Mouse (Mus musculus): ENCODE results near the gene Mme.

Mme gene

DNA sequence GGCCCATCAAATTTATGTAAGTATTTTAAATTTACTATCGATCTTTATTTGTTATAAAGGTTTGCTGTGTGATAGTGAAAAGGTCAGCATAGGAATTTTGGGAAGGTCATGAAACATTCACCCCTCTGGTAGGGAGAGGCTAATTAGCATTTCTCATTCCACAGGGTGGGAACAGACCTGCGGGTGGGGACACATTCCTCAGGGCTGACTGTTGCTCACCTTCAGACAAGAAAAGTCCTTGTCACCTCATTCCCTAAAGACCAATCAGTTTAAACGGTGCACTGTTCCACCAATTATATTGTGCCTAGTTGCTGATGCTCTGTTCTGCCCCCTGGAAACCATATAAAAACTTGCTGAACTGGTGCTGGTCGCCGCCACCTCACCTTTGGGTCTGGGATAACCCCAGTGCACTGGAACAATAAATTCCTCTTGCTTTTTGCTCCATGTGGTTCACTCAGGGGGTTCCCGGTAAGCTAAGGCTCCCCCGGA lies at the start of gene Mme:
Gene Mme (plus strand): TSS at position 439 of the 489 bp plus-strand sequence.
- DNase-seq (ENCODE audit: low read depth, low spot score) = no peak

DNA sequence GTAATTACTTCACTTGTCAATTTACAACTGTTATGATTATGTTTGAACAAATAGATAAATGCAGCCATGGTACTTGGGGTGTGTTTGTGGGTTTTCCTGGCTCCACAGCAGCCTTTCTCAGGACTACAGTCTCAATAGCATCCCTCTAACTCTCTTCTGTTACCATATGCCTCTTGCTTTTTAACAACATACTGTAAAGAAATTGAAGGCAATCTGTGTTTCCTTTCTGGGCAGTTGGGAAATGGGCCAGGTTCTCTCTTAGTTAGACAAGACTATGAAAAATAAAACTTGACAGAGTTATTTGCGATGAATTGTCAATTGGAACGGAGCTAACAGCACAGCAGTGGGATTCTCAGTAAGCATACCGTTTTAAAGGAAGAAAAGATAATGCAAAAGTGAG lies 44.8 kb upstream of the Mme start:
- DNase-seq (ENCODE audit: low read depth, low spot score) = no peak

DNA sequence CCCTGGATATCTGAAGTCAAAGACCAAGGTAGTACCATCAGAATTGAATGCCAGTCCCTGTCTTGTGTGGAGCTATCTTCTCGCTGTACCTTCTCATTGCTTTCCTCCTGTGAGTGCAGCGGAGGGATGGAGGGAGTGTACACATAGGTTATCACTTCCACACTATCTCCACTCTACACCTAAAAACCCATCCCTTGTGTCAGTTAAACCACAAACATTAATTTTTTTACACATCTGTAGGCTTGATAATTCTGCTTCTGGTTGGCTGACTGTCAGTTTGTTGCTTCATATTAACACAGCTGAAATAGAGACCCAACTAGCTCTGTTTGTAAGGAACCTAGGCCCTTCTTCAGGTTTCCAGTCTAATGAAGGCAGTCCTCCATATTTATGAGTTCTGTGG lies 43.3 kb upstream of the Mme start:
- no peak for DNase-seq (ENCODE audit: low read depth, low spot score)

DNA sequence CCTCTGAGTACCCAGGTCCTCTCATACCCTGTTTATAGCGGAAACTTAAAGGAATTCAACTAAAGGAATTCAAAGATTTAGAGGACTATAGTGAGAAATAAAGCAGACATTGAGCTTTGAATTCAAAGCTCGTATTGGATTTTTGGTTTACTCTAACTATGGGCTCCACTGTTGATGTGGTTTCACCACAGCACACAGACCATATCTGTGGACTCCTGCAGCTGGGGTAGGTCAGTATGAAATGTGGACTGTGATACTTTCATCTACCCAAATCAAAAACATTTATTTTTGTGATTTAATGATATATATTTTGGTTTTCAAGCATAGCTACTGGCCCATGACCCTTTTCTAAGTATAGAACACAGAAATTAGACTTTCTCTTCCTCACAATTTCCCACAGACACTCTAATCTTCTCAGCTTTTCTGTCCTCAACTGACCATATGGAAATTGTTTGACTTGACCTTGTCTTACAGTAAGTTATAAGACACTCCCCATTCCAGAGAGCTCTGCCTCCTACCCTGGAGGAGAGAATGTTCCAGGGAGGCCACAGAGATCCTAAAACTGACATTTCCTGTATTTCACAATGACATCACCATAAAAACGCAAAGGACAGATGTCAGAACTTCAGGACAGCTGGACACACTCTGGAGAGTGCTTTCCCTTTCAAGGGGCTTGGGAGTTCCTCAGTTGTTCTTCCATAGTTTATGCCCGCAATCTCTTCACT lies 19.3 kb upstream of the Mme start:
- DNase-seq (ENCODE audit: low read depth, low spot score) = no peak

DNA sequence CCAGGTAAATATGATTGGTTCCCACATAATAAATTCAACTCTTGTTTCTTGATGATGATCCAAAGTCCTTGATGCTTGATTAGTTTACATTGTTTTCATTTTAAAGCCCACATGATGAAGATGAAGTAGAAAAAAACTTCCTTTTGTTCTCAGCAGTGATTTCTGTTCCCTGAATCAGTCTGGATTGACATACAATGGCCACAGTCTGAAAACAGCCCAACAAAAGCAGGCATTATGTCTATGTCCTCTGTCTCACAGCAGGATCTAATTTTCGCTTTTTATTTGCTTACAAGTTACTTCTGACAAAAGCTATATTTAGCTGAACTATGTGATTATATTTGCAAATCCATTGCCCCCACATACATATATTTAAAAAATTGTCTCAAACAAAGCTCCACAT lies 17.7 kb upstream of the Mme start:
- no peak for DNase-seq (ENCODE audit: low read depth, low spot score)

DNA sequence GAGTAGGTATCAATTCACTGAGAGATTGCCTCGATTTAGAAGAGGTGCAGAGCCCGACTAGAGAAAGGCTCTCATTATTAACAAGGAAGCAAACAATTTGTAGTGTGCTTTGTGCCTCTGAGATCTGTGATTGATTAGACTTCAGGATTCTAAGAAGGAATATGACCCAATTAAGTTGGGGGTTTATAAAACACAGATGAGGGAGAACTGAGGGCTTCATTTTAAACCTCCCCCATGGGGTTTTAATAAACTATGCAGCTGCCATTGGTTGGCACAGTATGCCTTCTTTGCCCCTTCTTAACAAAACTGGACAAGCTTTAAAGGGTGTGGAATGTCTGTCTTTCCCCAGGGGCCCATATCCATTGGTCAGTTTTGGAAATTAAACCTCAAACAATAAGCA lies 5.4 kb upstream of the Mme start:
- no peak for DNase-seq (ENCODE audit: low read depth, low spot score)

DNA sequence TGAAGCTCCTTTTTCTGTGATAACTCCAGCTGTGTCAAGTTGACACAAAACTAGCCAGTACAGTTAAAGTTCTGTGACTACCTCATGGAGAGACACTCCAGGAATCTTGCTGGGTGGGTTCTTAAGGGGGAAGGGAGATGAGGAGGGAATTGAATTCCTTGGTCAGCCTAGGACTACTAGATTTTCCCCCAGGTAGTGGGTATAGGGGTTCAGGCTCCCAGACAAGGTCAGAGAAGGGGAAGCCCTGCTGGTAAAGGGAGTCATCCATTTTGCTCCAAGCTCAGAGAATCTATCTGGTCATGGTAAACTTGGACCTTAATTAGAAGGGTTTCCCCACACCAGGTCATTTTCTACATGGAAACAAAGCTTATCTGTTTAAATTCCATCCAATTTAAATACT lies 2.4 kb downstream of the Mme start:
- no peak for DNase-seq (ENCODE audit: low read depth, low spot score)

DNA sequence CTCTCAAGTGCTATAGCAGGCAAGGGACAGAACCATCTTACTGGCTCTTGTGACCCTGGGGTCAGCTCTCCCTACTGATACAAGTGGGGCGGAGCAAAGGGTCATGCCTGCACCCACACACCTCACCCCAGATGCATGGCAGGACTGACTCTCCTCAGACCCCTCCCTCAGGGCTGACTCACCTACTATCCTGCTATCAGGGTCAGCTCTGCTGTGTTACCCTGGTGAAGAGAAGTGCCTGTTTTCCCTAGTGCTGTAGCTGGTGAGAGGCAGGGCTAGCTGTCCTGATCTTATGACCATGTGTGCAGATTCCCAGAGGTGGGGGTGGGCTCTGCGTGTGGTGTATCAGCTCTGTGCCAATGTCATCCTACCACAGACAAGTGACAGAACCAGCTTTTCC lies 30.8 kb downstream of the Mme start:
- DNase-seq (ENCODE audit: low read depth, low spot score) = no peak

DNA sequence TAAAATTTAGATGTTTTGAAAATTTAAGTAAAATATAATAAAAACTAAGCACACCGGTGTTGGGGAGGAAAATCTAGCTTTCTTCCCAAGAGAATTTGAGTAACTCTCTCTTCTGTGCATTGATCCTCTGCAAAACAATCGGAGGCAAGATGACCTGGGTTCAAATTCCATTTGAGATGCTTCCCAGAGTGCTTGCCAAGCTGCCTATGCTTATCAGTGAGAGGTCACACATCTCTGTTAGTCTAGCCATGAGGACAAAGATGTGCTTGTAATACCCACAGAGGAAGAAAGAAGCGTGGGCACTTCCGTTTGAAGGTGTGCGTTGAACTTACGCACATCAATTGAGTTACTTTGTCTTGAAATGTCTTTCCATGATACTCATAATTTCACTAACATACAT lies 53.0 kb downstream of the Mme start:
- no peak for DNase-seq (ENCODE audit: low read depth, low spot score)

DNA sequence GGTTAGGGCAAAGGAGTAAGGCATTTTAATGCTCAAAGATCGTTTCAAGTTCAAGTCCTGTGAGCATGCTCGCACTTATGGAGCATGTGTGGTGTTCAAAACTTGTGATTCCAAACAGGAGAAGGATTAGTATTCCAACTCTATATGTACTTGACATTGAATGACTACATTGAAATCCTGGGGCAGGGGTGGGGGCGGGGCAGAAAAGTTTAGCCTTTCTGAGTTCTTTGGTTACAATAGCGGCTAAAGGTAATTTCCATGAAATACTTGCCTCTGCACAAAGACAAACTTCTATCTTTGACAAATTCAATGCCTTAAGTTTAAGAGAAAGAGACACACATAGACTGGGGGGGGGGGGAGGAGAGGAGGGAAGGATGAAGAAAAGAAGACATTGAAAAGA lies 53.5 kb downstream of the Mme start:
- DNase-seq (ENCODE audit: low read depth, low spot score) = no peak

DNA sequence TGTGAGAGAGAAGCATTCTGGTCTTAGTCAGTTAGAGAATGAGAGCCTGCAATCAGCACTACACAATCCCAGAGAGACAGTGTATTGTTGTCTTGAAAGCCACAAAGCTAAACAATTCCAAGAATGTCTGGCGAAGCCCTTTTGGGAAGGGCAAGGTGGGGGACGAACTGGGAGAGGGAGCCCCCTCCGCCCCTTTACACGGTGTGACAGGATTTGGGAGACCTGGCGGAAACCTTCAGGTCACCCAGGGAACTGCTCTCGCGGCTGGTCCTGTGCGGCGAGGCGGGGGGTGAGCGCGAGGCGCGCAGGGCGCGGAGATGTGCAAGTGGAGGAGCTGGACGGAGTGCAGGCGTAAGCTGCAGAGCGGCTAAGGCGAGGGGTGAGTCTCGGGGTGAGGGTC lies 53.9 kb downstream of the Mme start:
- DNase-seq (ENCODE audit: low read depth, low spot score) = no peak

DNA sequence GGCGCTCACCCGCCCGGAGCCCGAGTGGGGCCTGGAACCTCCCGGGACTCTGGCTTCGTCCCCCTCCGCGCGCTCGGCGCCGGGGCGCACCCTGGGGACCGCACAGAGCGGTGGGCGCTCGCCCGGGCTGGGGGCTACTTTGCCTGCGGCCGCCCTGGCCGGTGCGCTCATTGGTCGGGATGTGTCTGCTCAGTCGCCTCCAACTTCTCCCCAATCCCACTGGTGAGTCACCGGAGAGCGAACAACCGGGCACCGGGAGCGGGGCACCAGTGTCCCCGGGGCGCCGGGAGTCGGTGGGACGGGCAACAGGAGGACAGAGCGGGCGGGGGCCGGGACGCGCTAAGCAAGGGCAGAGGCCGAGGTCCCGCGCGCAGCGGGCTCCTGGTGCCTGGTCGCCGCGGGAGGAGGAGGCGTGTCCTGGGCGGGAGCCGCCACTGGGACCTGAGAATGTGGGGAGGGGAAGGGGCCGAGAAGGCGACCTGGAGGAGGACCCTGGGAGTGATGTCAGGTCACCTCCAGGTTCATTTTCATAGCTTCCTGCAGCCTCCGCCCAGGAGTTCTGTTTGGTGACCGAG lies 54.4 kb downstream of the Mme start:
- peak; percentile 13 for DNase-seq (ENCODE audit: low read depth, low spot score)

DNA sequence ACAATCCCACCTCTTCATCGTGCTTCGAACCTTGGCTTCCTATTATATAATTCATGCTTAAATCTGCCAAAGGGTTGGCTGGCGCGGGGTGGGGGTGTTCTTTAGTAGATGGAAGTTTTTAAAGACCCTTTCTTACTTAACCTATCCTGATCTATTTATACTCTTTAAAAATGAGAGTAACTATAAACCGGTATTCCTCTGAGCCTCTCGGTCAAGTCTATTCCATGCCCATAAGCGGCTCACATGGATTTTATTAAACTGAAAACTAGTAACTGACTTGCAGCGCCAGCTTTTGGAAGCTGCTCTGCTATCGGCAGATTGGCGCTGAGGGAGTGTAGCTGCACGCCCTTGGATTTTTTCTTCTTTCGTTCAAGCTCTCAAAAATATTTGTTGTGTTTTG lies 55.1 kb downstream of the Mme start:
- DNase-seq (ENCODE audit: low read depth, low spot score) = no peak

DNA sequence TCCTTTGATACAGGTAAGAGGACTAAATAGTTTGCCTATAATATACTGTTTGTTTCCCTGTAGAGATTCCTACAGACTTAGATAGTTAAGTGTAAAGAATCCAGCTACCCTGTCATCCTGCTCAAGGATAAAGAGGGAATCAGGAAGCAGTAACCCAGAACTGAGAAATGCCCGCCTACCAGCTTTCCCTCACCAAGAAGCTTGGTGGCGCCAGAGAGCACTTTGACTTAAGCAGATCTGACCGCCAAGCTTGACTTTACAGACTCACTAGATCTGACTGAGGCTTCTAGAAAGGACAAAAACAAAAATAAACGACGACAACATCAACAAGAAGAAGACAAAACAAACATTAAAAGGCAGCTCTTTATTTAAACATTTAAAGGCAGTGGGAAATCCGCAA lies 56.5 kb downstream of the Mme start:
- DNase-seq (ENCODE audit: low read depth, low spot score) = peak; percentile 43

DNA sequence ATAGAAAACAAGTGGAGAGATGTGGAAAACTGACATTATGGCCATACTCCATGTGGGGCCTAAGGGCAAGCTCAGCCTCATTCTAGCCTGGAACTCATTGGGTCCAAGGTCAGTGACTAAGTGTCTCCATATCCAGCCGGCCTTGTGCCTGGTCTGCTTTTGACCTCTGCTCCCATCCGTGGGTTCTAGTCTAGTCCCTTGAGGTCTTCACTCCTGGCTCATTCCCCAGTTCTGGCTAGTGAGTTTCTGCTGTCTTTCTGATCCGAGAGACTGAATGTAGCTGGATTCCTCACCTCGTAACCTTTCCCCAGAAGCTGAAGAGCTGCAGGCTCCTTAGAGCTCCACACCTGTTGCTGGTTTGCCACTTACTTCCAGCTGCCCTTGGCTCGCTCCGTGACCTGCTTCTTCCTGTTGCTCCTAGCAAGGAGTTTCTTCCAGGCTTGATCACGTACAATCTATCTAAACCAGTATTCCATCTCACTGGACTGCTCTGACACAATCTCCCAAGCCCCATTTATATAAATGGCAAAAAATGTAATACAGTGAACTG lies 73.9 kb downstream of the Mme start:
- DNase-seq (ENCODE audit: low read depth, low spot score) = no peak

DNA sequence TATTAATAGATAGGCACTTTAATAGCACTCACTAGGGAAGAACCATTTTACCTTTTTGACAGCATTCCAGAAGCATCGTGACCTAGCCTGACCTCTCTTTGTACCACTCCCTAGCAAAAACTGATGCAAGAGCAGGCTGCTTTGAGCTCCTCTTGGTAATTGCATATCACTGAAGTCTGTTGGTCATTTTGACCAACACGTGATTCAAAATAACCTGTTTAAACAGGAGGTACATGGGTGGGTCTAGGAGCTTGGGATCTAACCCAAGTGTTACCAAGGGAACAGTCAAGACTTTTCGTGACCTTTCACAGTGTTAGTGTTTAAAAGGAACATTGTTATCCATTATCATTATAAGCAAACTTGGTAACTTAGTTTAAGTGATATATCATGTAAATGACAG lies 76.2 kb downstream of the Mme start:
- no peak for DNase-seq (ENCODE audit: low read depth, low spot score)

DNA sequence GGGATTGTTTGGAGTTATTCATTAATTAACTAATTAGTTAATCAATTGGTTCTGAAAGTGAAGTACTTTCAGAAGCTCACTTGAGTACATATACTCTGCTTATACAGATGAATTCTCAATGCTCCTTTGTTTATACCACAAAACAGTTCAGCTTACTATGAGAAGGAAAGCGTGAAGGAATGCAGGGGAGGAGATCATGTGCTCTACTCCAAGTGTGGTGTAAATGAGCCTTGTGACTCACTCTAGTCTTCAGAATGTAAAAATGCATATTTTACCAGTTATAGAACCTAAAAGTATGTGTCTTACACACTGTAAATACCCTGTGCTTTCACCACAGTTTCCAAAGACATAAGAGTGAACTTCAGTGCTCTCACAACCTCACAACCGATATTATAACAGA lies 84.3 kb downstream of the Mme start:
- no peak for DNase-seq (ENCODE audit: low read depth, low spot score)

DNA sequence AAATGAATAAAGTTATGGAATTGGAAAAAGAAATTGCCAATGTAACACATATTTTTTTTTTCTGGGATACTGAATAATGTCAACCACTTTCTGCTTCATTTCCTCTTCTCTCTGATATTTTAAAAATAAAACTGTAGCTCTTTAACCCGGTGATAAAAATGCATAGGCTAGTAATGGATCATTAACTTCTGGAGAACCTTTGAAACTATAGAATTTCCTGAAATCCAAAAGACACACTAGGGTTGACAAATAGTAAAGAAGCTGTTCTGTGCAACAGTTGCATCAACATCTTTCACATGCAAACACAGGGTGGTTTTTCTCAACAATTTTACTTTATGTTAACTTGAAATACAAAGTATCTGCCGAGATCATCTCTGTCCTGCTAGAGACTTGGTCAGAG lies 98.8 kb downstream of the Mme start:
- no peak for DNase-seq (ENCODE audit: low read depth, low spot score)

DNA sequence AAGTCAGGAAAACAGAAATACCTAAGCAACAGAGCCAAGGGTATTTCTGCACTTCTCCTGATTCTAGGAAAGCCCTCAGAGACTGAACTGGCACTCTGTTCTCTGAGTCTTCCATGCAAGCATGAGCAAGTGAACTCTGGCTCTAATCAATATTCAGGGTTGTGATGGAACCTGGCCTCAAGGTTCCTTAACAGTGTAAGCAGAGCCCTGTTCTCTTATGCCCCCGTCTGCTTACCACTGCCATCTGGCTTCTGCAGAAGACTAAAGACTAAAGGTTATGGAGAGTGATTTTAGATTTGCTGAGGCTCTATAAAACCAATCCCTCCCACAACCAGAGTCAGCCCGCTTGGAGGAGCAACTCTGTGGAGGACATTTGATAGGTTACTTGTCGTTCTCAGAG lies 99.2 kb downstream of the Mme start:
- no peak for DNase-seq (ENCODE audit: low read depth, low spot score)

DNA sequence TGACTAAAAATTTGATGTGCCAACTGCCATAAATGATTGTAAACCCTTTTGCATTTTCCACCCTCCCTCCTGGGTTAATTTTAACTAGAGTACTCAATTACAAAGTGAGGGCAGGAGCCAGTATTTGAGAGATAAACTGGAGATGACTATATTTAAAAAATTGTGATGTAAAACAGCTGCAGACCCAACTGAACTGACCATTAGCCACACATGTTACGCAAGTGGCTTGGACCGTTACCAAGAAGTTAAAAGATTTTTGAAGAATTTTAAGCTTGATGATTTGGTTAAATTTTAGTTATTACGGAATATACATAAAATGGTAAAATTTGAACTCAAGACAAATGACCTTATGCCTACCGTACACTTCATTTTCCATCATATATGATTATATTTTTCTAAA lies 100.1 kb downstream of the Mme start:
- DNase-seq (ENCODE audit: low read depth, low spot score) = no peak

DNA sequence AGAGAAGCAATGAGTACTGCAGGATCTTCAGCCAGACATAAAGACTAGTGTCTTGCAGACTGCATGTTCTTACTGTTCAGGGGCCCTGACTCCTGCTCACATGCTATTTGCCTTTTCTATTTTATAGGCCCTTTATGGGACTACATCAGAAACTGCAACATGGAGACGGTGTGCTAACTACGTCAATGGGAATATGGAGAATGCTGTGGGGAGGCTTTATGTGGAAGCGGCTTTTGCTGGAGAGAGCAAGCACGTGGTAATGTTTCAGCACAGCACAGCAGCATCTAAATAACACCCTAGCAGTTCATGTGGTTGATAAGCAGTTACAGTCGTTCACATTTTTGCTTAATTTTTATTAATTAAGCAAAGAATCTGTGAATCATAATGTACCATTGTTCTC lies 103.7 kb downstream of the Mme start:
- no peak for DNase-seq (ENCODE audit: low read depth, low spot score)

DNA sequence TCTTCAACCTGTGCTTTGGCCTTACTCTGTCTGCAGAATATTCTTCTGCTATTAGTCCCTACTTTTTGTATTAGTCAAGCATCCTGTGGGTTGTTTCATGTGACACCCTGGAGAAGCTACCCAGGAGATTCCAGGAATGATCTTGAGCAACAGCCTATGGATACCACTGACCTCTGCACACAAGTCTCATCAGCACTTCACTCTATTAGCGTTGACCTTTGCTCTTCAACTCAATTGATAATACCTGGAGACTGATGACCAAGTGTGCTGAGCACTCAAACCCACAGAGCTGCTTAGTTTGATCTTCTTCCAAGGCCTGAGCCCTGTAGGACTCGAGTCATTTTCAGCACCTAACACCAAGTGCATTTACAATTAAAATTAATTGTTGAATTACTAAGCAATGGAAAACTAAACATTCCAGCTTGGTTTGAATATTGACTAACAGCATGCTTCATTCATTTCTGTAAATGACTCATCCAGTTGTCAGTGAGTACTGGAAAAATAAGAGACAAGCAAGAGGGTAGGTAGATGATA lies 107.6 kb downstream of the Mme start:
- DNase-seq (ENCODE audit: low read depth, low spot score) = no peak

DNA sequence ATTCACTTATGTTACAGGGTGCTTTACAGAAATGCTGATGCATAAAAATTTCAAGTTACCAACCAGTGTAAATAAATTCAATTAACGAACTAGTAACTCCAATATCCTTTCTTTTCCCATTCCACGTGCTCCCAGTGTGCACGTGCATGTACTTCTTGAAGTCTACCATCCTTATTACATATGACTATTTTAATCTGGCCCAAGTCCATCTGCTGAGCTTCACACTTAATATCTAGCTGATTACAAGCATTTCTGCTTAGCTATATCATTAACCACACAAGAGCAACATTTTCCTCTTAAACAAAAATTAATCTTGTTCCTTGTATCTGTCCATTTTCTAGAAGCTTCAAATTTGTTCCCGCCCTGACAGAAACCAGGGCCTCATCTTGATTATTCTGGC lies 108.9 kb downstream of the Mme start:
- no peak for DNase-seq (ENCODE audit: low read depth, low spot score)
